Mouse (Mus musculus) lung, embryonic 14.5 days (tissue): Measurements from ENCODE around the gene Mpzl2. TPM values are rescaled to one million over a fixed set of nuclear protein-coding genes. Genes with fewer than 3 reads are reported as not detected.
A peak's percentile ranks its signal among the peaks of the same experiment; 100 is the strongest.

Source experiments
- ATAC-seq: fragments of 200-750 bp; cut with Nextera tagmentation; 2 replicates; pipeline ENCODE4 v1.8.0; 2017; ENCODE audit warnings: mild to moderate bottlenecking, moderate TSS enrichment, moderate library complexity; ENCODE audit not compliant: insufficient read depth
- DNase-seq: peaks from one replicate; pipeline ENCODE4 v3.0.0-alpha.2; 2015
- H3K27ac ChIP-seq: fragments of 300-500 bp; sonication (generic); 2 replicates; pipeline ENCODE4 v1.5.1; 2014; ENCODE audit warnings: low read depth, mild to moderate bottlenecking, moderate library complexity
- H3K27me3 ChIP-seq: fragments of 300-500 bp; sonication (generic); 2 replicates; pipeline ENCODE4 v1.6.1; 2014; ENCODE audit warnings: low read length, control low read depth; ENCODE audit not compliant: insufficient read depth
- H3K36me3 ChIP-seq: fragments of 300-500 bp; sonication (generic); 2 replicates; pipeline ENCODE4 v1.6.1; 2014; ENCODE audit warnings: control low read depth; ENCODE audit not compliant: insufficient read depth
- H3K4me1 ChIP-seq: fragments of 300-500 bp; sonication (generic); 2 replicates; pipeline ENCODE4 v1.6.1; 2014; ENCODE audit warnings: antibody characterized with exemption, control low read depth; ENCODE audit not compliant: insufficient read depth
- H3K4me2 ChIP-seq: fragments of 300-500 bp; sonication (generic); 2 replicates; pipeline ENCODE4 v1.6.1; 2014; ENCODE audit warnings: mild to moderate bottlenecking
- H3K4me3 ChIP-seq: fragments of 300-500 bp; sonication (generic); 2 replicates; pipeline ENCODE4 v1.5.1; 2014; ENCODE audit warnings: low read depth, low read length
- H3K9ac ChIP-seq: fragments of 300-500 bp; sonication (generic); 2 replicates; pipeline ENCODE4 v1.6.1; 2014
- H3K9me3 ChIP-seq: fragments of 300-500 bp; sonication (generic); 2 replicates; pipeline ENCODE4 v1.6.1; 2016; ENCODE audit warnings: low read depth, low read length, control low read depth
- CTCF ChIP-seq: IDR thresholded peaks from 2 replicates; pipeline ENCODE4 v1.5.1; 2016; ENCODE audit warnings: antibody characterized with exemption, low read depth
- WGBS: fragments of 180-500 bp; shearing (Covaris S2); extraction: QIAGEN DNeasy Blood & Tissue Kit; methylation state at CpG from one replicate; pipeline ENCODE4 v1.1.7; 2014; 5-methylcytosine and 5-hydroxymethylcytosine counted together
- polyA plus RNA-seq: library from polyadenylated mRNA; unstranded; fragments of >200 nt; fragmentation: Nextera tagmentation; extraction: Ambion mirVana; gene quantifications from 2 replicates; pipeline ENCODE4 v1.2.1, GENCODE M21; 2014

Mpzl2 gene
- polyA plus RNA-seq, 1 experiment from 2014 or later, result 15.0 TPM

- Histone ChIP-seq H3K4me1 (no peaks in the 10 kb centered on the region), H3K36me3 (no peaks in the 10 kb centered on the region), H3K27me3 (no peaks in the 10 kb centered on the region), H3K4me2 (no peak overlapping the region), H3K9ac (no peak overlapping the region), H3K4me3 (no peak overlapping the region), H3K27ac (no peak overlapping the region), H3K9me3 (no peaks in the 10 kb centered on the region)
- DNase-seq (no peak), ATAC-seq (no peak)
- 43% methylated on average over 2 of the region's 2 CpGs for WGBS
- TF ChIP-seq CTCF, result no peak
Observed at GRCm38 (mm10) chr9:45014879-45015278, 24.7 kb upstream of the Mpzl2 start.

GRCm38 (mm10) chr9:45015841-45016240 is 23.8 kb upstream of the Mpzl2 start:
- DNase-seq, result no peak
- H3K9ac ChIP-seq, result no peak overlapping the region
- ATAC-seq, result no peak
- no peak overlapping the region for H3K27ac ChIP-seq
- TF ChIP-seq CTCF, result no peak
- H3K9me3 ChIP-seq, result no peaks in the 10 kb centered on the region
- H3K4me2 ChIP-seq, result no peak overlapping the region
- no peaks in the 10 kb centered on the region for H3K4me1 ChIP-seq
- no peaks in the 10 kb centered on the region for H3K27me3 ChIP-seq
- H3K4me3 ChIP-seq, result no peak overlapping the region
- 67% methylated on average over 3 of the region's 3 CpGs for WGBS
- no peaks in the 10 kb centered on the region for H3K36me3 ChIP-seq

GRCm38 (mm10) chr9:45018031-45018430 is 21.6 kb upstream of the Mpzl2 start:
- Histone ChIP-seq H3K9ac (no peak overlapping the region), H3K4me1 (no peaks in the 10 kb centered on the region), H3K27ac (no peak overlapping the region), H3K36me3 (no peaks in the 10 kb centered on the region), H3K4me2 (no peak overlapping the region), H3K9me3 (no peaks in the 10 kb centered on the region), H3K4me3 (no peak overlapping the region), H3K27me3 (no peaks in the 10 kb centered on the region)
- no peak for DNase-seq
- ATAC-seq, result no peak
- no peak for TF ChIP-seq CTCF
- 76% methylated on average over 11 of the region's 11 CpGs for WGBS

GRCm38 (mm10) chr9:45022800-45023199 is 16.8 kb upstream of the Mpzl2 start:
- Histone ChIP-seq H3K27ac (no peak overlapping the region), H3K4me2 (no peak overlapping the region), H3K4me3 (no peak overlapping the region), H3K9ac (no peak overlapping the region), H3K4me1 (no peaks in the 10 kb centered on the region), H3K27me3 (no peaks in the 10 kb centered on the region), H3K36me3 (no peaks in the 10 kb centered on the region), H3K9me3 (no peaks in the 10 kb centered on the region)
- ATAC-seq, result no peak
- peak; percentile 85 for TF ChIP-seq CTCF
- peak; percentile 85 for DNase-seq
- 9% methylated on average over 3 of the region's 3 CpGs for WGBS

GRCm38 (mm10) chr9:45023638-45024037 is 16.0 kb upstream of the Mpzl2 start:
- Histone ChIP-seq H3K4me2 (no peak overlapping the region), H3K27ac (no peak overlapping the region), H3K4me3 (no peak overlapping the region), H3K27me3 (no peaks in the 10 kb centered on the region), H3K9ac (no peak overlapping the region), H3K9me3 (no peaks in the 10 kb centered on the region), H3K4me1 (no peaks in the 10 kb centered on the region), H3K36me3 (no peaks in the 10 kb centered on the region)
- TF ChIP-seq CTCF, result no peak
- ATAC-seq, result no peak
- DNase-seq, result no peak
- 55% methylated on average over 3 of the region's 3 CpGs for WGBS

GRCm38 (mm10) chr9:45024187-45024586 is 15.4 kb upstream of the Mpzl2 start:
- H3K36me3 ChIP-seq, result no peaks in the 10 kb centered on the region
- 74% methylated on average over 2 of the region's 2 CpGs for WGBS
- no peaks in the 10 kb centered on the region for H3K4me1 ChIP-seq
- H3K27ac ChIP-seq, result no peak overlapping the region
- DNase-seq, result no peak
- H3K9me3 ChIP-seq, result no peaks in the 10 kb centered on the region
- no peak overlapping the region for H3K9ac ChIP-seq
- no peak overlapping the region for H3K4me3 ChIP-seq
- no peak for TF ChIP-seq CTCF
- no peaks in the 10 kb centered on the region for H3K27me3 ChIP-seq
- H3K4me2 ChIP-seq, result no peak overlapping the region
- ATAC-seq, result no peak

GRCm38 (mm10) chr9:45027376-45027775 is 12.2 kb upstream of the Mpzl2 start:
- Histone ChIP-seq H3K9me3 (no peaks in the 10 kb centered on the region), H3K4me3 (no peak overlapping the region), H3K4me2 (no peak overlapping the region), H3K36me3 (no peaks in the 10 kb centered on the region), H3K27me3 (no peaks in the 10 kb centered on the region), H3K4me1 (no peaks in the 10 kb centered on the region), H3K27ac (no peak overlapping the region), H3K9ac (no peak overlapping the region)
- WGBS, result 52% methylated on average over 8 of the region's 8 CpGs
- DNase-seq, result no peak
- no peak for ATAC-seq
- no peak for TF ChIP-seq CTCF

GRCm38 (mm10) chr9:45030341-45030740 is 9.3 kb upstream of the Mpzl2 start:
- no peak overlapping the region for H3K27ac ChIP-seq
- no peaks in the 10 kb centered on the region for H3K9me3 ChIP-seq
- TF ChIP-seq CTCF, result no peak
- H3K4me1 ChIP-seq, result no peaks in the 10 kb centered on the region
- H3K36me3 ChIP-seq, result no peaks in the 10 kb centered on the region
- H3K9ac ChIP-seq, result no peak overlapping the region
- H3K27me3 ChIP-seq, result no peaks in the 10 kb centered on the region
- DNase-seq (no peak), ATAC-seq (no peak)
- no peak overlapping the region for H3K4me2 ChIP-seq
- H3K4me3 ChIP-seq, result no peak overlapping the region
- 55% methylated on average over 6 of the region's 6 CpGs for WGBS
